In genomic region chr7:107600651-107601050, GRCm38 (mm10) we compare ENCODE assay signal across 23 mouse cellular contexts. TPM values are rescaled to one million over a fixed set of nuclear protein-coding genes. Genes with fewer than 3 reads are reported as not detected.
"Had no signal": no experiment of that assay in that cellular context is flagged by ENCODE, and none has a peak within 500 bp of the region (broad histone marks: within the 10 kb centered on the region; RNA-seq: fewer than 3 reads in every experiment).

No protein-coding gene starts in this region.

- DNase-seq: layer of hippocampus, adult 9-11 months; liver; liver, embryonic 13.5 days; lung, embryonic 14.5 days; right cerebral cortex, adult 18-20 months; right cerebral cortex, postnatal 14 days; right cerebral cortex, postnatal 4 days; thymus, adult 2 months; thymus, postnatal 25 days had no signal

- H3K27ac ChIP-seq: intestine, embryonic 15.5 days; layer of hippocampus, adult 2 months; limb, embryonic 10.5 days; limb, embryonic 13.5 days; liver, embryonic 13.5 days; macrophage; midbrain, embryonic 12.5 days; midbrain, embryonic 15.5 days; neural tube, embryonic 12.5 days; neural tube, embryonic 15.5 days; stomach, postnatal 0 days had no signal

- H3K9me3 ChIP-seq: intestine, embryonic 15.5 days; limb, embryonic 10.5 days; limb, embryonic 13.5 days; liver, embryonic 13.5 days; midbrain, embryonic 12.5 days; midbrain, embryonic 15.5 days; neural tube, embryonic 12.5 days; neural tube, embryonic 15.5 days had no signal

- H3K4me3 ChIP-seq: intestine, embryonic 15.5 days; layer of hippocampus, adult 2 months; limb, embryonic 10.5 days; limb, embryonic 13.5 days; liver, embryonic 13.5 days; midbrain, embryonic 12.5 days; midbrain, embryonic 15.5 days; neural tube, embryonic 12.5 days; neural tube, embryonic 15.5 days had no signal

- H3K9ac ChIP-seq: intestine, embryonic 15.5 days; limb, embryonic 13.5 days; liver, embryonic 13.5 days; lung, embryonic 14.5 days; midbrain, embryonic 12.5 days; midbrain, embryonic 15.5 days; neural tube, embryonic 12.5 days; neural tube, embryonic 15.5 days had no signal

- H3K4me1 ChIP-seq: intestine, embryonic 15.5 days; midbrain, embryonic 12.5 days; neural tube, embryonic 12.5 days; neural tube, embryonic 15.5 days had no signal

- H3K27me3 ChIP-seq: intestine, embryonic 15.5 days; limb, embryonic 13.5 days; liver, embryonic 13.5 days; midbrain, embryonic 15.5 days; neural tube, embryonic 12.5 days had no signal

- H3K4me2 ChIP-seq: intestine, embryonic 15.5 days; limb, embryonic 13.5 days; liver, embryonic 13.5 days; lung, embryonic 14.5 days; midbrain, embryonic 12.5 days; midbrain, embryonic 15.5 days; neural tube, embryonic 12.5 days; neural tube, embryonic 15.5 days had no signal

- H3K36me3 ChIP-seq: intestine, embryonic 15.5 days; limb, embryonic 10.5 days; limb, embryonic 13.5 days; liver, embryonic 13.5 days; midbrain, embryonic 12.5 days; midbrain, embryonic 15.5 days; neural tube, embryonic 12.5 days; neural tube, embryonic 15.5 days had no signal

- ATAC-seq: intestine, embryonic 15.5 days; lung, postnatal 0 days; midbrain, embryonic 15.5 days had no signal

RNA-seq across cellular contexts. Expression of gene 5330417H12Rik, which starts 24.3 kb away (rescaled TPM):
- polyA plus RNA-seq: intestine, embryonic 15.5 days; large intestine, adult 2 months; limb, embryonic 10.5 days; liver, embryonic 13.5 days; liver, embryonic 16.5 days; lung, embryonic 14.5 days; lung, postnatal 0 days; macrophage; midbrain, embryonic 12.5 days; midbrain, embryonic 15.5 days; neural tube, embryonic 12.5 days; neural tube, embryonic 15.5 days; stomach, embryonic 14.5 days; stomach, postnatal 0 days; thymus, adult 2 months had no signal

RNA-seq across cellular contexts. Expression of gene Olfml1, which starts 33.4 kb away (rescaled TPM):
- polyA plus RNA-seq: macrophage had no signal
